Mouse (Mus musculus): ENCODE data around the gene Ifrd1.

GRCm38 (mm10) chr12:40250256-40250655 is 2.0 kb upstream of the Ifrd1 start:
- no peak for TF ChIP-seq CTCF (IDR thresholded peaks at IDR 0.05; ENCODE audit: low read depth)
- TF ChIP-seq EP300 (IDR thresholded peaks at IDR 0.05; ENCODE audit: low read depth), result no peak
